Mouse (Mus musculus) hindbrain, embryonic 11.5 days (tissue): ENCODE measurements around the gene Olfr1193. TPM values are rescaled to one million over a fixed set of nuclear protein-coding genes. Genes with fewer than 3 reads are reported as not detected.
"Not testable (repeated sequence)": the region's sequence is repeated elsewhere in the genome, so short reads cannot be mapped to it uniquely, and the experiment has no call there.

Source experiments
- ATAC-seq: fragments of 200-750 bp; cut with Nextera tagmentation; 2 replicates; pipeline ENCODE4 v1.8.0; 2017; ENCODE audit warnings: mild to moderate bottlenecking, moderate TSS enrichment, moderate library complexity; ENCODE audit not compliant: low FRiP score
- DNase-seq: peaks from one replicate; pipeline ENCODE4 v3.0.0-alpha.2; 2015; ENCODE audit warnings: low spot score
- H3K27ac ChIP-seq: fragments of 300-500 bp; sonication (generic); 2 replicates; pipeline ENCODE4 v1.5.1; 2014; ENCODE audit warnings: mild to moderate bottlenecking, low read depth, low read length
- H3K27me3 ChIP-seq: fragments of 300-500 bp; sonication (generic); 2 replicates; pipeline ENCODE4 v1.6.1; 2014; ENCODE audit warnings: mild to moderate bottlenecking, low read length, moderate library complexity, mixed read lengths; ENCODE audit not compliant: control insufficient read depth, insufficient read depth
- H3K36me3 ChIP-seq: fragments of 300-500 bp; sonication (generic); 2 replicates; pipeline ENCODE4 v1.6.1; 2014; ENCODE audit warnings: mild to moderate bottlenecking, low read length, moderate library complexity, mixed read lengths; ENCODE audit not compliant: control insufficient read depth, insufficient read depth
- H3K4me1 ChIP-seq: fragments of 300-500 bp; sonication (generic); replicated peaks from 2 replicates; pipeline ENCODE4 v1.6.1; 2014; ENCODE audit warnings: low read length, mixed read lengths; ENCODE audit not compliant: control insufficient read depth, insufficient read depth
- H3K4me2 ChIP-seq: fragments of 300-500 bp; sonication (generic); replicated peaks from 2 replicates; pipeline ENCODE4 v1.6.1; 2014; ENCODE audit warnings: mild to moderate bottlenecking, low read depth, low read length
- H3K4me3 ChIP-seq: fragments of 300-500 bp; sonication (generic); 2 replicates; pipeline ENCODE4 v1.5.1; 2014; ENCODE audit warnings: low read depth, low read length
- H3K9ac ChIP-seq: fragments of 300-500 bp; sonication (generic); 2 replicates; pipeline ENCODE4 v1.6.1; 2014; ENCODE audit warnings: low read depth, low read length
- H3K9me3 ChIP-seq: fragments of 300-500 bp; sonication (generic); 2 replicates; pipeline ENCODE4 v1.6.1; 2016; ENCODE audit warnings: low read length; ENCODE audit not compliant: control insufficient read depth
- WGBS: fragments of 180-500 bp; shearing (Covaris S2); extraction: QIAGEN DNeasy Blood & Tissue Kit; methylation state at CpG from one replicate; pipeline ENCODE4 v1.1.7; 2014; 5-methylcytosine and 5-hydroxymethylcytosine counted together
- polyA plus RNA-seq: library from polyadenylated mRNA; unstranded; fragments of >200 nt; fragmentation: Nextera tagmentation; extraction: Ambion mirVana; gene quantifications from 2 replicates; pipeline ENCODE4 v1.2.1, GENCODE M21; 2014

The Olfr1193 gene
- not detected in 2 replicates for polyA plus RNA-seq

DNA sequence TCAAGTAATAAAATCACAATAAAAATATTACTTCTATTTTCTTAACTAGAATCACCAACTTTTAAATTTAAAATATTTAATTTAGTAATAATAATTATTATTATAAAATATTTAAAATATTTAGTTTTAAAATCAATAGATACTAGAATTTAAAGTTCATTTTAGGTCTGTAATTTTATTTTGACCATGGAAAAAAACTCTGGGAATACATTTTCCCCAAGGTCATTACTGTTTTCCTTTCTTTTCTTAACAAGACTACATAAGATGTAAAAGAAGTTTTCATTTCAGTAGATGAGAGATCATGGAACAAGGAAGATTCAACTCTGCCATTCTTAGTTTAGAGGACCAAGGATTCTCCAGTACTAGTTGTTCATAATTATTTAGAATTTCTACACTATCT is at the start of gene Olfr1193:
Olfr1193 (plus strand) TSS at position 301 of the 400 bp plus-strand sequence.
- not testable (repeated sequence) for DNase-seq, H3K27me3 ChIP-seq, H3K4me2 ChIP-seq, H3K4me3 ChIP-seq, H3K27ac ChIP-seq, H3K36me3 ChIP-seq, H3K9ac ChIP-seq, H3K4me1 ChIP-seq, ATAC-seq, H3K9me3 ChIP-seq

DNA sequence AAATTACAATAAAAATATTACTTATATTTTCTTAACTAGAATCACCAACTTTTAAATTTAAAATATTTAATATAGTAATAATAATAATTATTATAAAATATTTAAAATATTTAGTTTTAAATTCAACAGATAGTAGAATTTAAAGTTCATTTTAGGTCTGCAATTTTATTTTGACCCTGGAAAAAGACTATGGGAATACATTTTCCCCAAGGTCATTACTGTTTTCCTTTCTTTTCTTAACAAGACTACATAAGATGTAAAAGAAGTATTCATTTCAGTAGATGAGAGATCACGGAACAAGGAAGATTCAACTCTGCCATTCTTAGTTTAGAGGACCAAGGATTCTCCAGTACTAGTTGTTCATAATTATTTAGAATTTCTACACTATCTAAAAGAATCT is 35.2 kb upstream of the Olfr1193 start, which contains the start of gene Olfr1191-ps1:
Olfr1191-ps1 (plus strand) TSS at position 301 of the 400 bp plus-strand sequence.
- WGBS: 93% methylated on average over 1 of the region's 1 CpGs
- not testable (repeated sequence) for H3K27me3 ChIP-seq, ATAC-seq, H3K4me1 ChIP-seq, H3K27ac ChIP-seq, H3K36me3 ChIP-seq, DNase-seq, H3K9ac ChIP-seq, H3K4me2 ChIP-seq, H3K4me3 ChIP-seq, H3K9me3 ChIP-seq

DNA sequence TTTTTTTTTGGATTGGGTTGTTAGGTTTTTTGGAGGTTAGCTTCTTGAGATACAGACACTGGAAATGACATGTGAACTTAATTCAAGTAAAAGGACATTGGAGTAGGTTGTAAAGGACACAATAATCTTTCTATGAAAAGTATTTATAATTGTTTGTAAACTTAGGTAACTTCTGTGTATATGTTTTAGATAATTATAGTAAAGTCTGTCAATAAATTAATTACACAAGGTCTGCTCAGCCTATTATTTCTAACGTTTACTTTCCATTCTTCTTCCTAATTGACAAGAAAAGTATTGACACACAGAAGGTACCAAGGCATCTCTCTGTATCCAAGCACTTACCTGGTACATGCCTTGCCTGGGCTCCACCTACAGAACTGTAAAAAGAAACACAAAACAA is 27.2 kb upstream of the Olfr1193 start, which contains the start of gene Olfr1192-ps1:
Olfr1192-ps1 (plus strand) TSS at position 301 of the 400 bp plus-strand sequence.
- Histone ChIP-seq H3K36me3 (no peaks in the 10 kb centered on the region), H3K4me1 (no peaks in the 10 kb centered on the region), H3K4me3 (no peak within 1 kb of the TSS), H3K27ac (no peak within 1 kb of the TSS), H3K9me3 (no peaks in the 10 kb centered on the region), H3K9ac (no peak within 1 kb of the TSS), H3K27me3 (no peaks in the 10 kb centered on the region), H3K4me2 (no peak within 1 kb of the TSS)
- ATAC-seq: no peak
- DNase-seq: no peak
- WGBS: 43% methylated on average over 1 of the region's 1 CpGs

DNA sequence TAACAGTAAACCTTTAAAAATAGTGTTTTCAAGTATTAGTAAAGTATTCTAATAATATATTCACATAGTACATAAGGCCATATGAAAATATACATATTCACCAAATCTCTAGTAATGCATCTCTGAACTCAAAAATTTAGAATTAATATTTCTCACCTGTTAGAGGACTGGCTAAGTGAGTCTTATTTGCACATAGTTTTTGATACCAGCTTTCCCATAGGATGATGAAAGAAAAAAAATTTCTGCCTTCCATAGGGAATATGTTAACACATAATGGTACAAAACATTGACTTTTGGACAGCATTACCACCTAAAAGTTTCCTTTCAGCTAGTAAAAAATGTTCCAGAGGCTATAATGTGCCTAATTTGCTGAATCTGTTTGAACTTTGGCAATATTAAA is 13.7 kb downstream of the Olfr1193 start, which contains the start of gene Olfr1195:
Olfr1195 (minus strand) TSS at position 101 of the 400 bp plus-strand sequence.
- Histone ChIP-seq H3K9me3 (no peaks in the 10 kb centered on the region), H3K9ac (no peak within 1 kb of the TSS), H3K4me3 (no peak within 1 kb of the TSS), H3K27me3 (no peaks in the 10 kb centered on the region), H3K27ac (no peak within 1 kb of the TSS), H3K36me3 (no peaks in the 10 kb centered on the region), H3K4me1 (no peaks in the 10 kb centered on the region), H3K4me2 (no peak within 1 kb of the TSS)
- no peak for DNase-seq
- ATAC-seq: no peak

DNA sequence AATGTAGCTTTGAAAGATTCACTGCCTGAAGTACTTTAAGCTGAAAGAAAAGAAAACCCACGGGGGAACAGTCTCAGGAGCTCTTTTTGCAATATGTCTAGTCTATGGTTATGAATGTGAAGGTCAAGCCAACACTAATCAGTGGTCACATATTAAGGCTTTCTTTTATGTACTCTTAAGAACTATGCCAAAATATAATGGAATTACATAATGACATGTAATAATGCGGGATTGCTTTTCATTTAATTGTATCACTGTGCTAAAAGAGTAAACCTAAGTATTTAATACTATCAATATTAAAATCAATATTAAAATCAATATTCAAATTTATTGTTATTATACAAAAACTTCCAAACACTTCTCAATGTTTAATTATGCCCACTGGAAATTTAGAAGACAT is 29.1 kb downstream of the Olfr1193 start, which contains the start of gene Olfr1196:
Olfr1196 (minus strand) TSS at position 101 of the 400 bp plus-strand sequence.
- WGBS: 86% methylated on average over 2 of the region's 2 CpGs
- no peaks in the 10 kb centered on the region for H3K27me3 ChIP-seq
- H3K4me2 ChIP-seq: no peak within 1 kb of the TSS
- H3K9me3 ChIP-seq: no peaks in the 10 kb centered on the region
- no peak within 1 kb of the TSS for H3K9ac ChIP-seq
- no peaks in the 10 kb centered on the region for H3K4me1 ChIP-seq
- H3K36me3 ChIP-seq: no peaks in the 10 kb centered on the region
- no peak within 1 kb of the TSS for H3K4me3 ChIP-seq
- DNase-seq (no peak), ATAC-seq (no peak)
- H3K27ac ChIP-seq: no peak within 1 kb of the TSS

Other genes starting within 250 kb of the Olfr1193 start
- not detected in 2 replicates for gene Olfr1181, start 249.5 kb upstream of the Olfr1193 start, polyA plus RNA-seq
- not detected in 2 replicates for gene Gm13757, start 226.5 kb upstream of the Olfr1193 start, polyA plus RNA-seq
- not detected in 2 replicates for gene Olfr1183, start 220.8 kb upstream of the Olfr1193 start, polyA plus RNA-seq
- gene Olfr1184, start 192.0 kb upstream of the Olfr1193 start, polyA plus RNA-seq: not detected in 2 replicates
- gene Olfr1185-ps1, start 182.3 kb upstream of the Olfr1193 start, polyA plus RNA-seq: not detected in 2 replicates
- gene Olfr1186, start 157.1 kb upstream of the Olfr1193 start, polyA plus RNA-seq: not detected in 2 replicates
- gene Olfr1188, start 118.7 kb upstream of the Olfr1193 start, polyA plus RNA-seq: not detected in 2 replicates
- gene Olfr1189, start 89.2 kb upstream of the Olfr1193 start, polyA plus RNA-seq: not detected in 2 replicates
- not detected in 2 replicates for gene Olfr1191-ps1, start 35.1 kb upstream of the Olfr1193 start, polyA plus RNA-seq
- not detected in 2 replicates for gene Olfr1192-ps1, start 27.1 kb upstream of the Olfr1193 start, polyA plus RNA-seq
- gene Olfr1195, start 13.6 kb downstream of the Olfr1193 start, polyA plus RNA-seq: not detected in 2 replicates
- not detected in 2 replicates for gene Olfr1196, start 29.0 kb downstream of the Olfr1193 start, polyA plus RNA-seq
- not detected in 2 replicates for gene Olfr1197, start 56.7 kb downstream of the Olfr1193 start, polyA plus RNA-seq
- gene Olfr1198, start 75.7 kb downstream of the Olfr1193 start, polyA plus RNA-seq: not detected in 2 replicates
- not detected in 2 replicates for gene Olfr1199, start 84.8 kb downstream of the Olfr1193 start, polyA plus RNA-seq
- gene Olfr1200, start 94.9 kb downstream of the Olfr1193 start, polyA plus RNA-seq: not detected in 2 replicates
- not detected in 2 replicates for gene Olfr1201, start 117.4 kb downstream of the Olfr1193 start, polyA plus RNA-seq
- gene Olfr1202, start 138.9 kb downstream of the Olfr1193 start, polyA plus RNA-seq: not detected in 2 replicates
- not detected in 2 replicates for gene Olfr1205, start 154.1 kb downstream of the Olfr1193 start, polyA plus RNA-seq
- not detected in 2 replicates for gene Olfr1204, start 173.7 kb downstream of the Olfr1193 start, polyA plus RNA-seq
- gene Olfr1206, start 187.6 kb downstream of the Olfr1193 start, polyA plus RNA-seq: not detected in 2 replicates
- gene Olfr1208, start 226.7 kb downstream of the Olfr1193 start, polyA plus RNA-seq: not detected in 2 replicates
- not detected in 2 replicates for gene Olfr1209, start 239.5 kb downstream of the Olfr1193 start, polyA plus RNA-seq